Mouse (Mus musculus) gastrocnemius, postnatal 14 days (tissue): ENCODE data around the gene Cep295nl. TPM values are rescaled to one million over a fixed set of nuclear protein-coding genes. Genes with fewer than 3 reads are reported as not detected.
A peak's percentile ranks its signal among the peaks of the same experiment; 100 is the strongest.
"Not testable (repeated sequence)": the region's sequence is repeated elsewhere in the genome, so short reads cannot be mapped to it uniquely, and the experiment has no call there.

ENCODE experiments used
- DNase-seq: peaks from one replicate; pipeline ENCODE4 v3.0.0; 2021; ENCODE audit warnings: mixed read lengths
- intact Hi-C: fragments of 180-260 bp; cut with DNase I; formaldehyde crosslinking; loops from one replicate; pipeline ENCODE4 v1.15.1; 2025; ENCODE audit warnings: low total_unique reads
- total RNA-seq, 2 experiments: library from RNA; stranded (reverse); gene quantifications; 2 replicates each; pipeline ENCODE4 v1.2.3; 2021

The Cep295nl gene
- total RNA-seq, 2 experiments from 2014 or later, result 1.3 TPM

- intact Hi-C loops, result no loop called here
- no peak for DNase-seq
Observed at GRCm38 (mm10) chr11:118326491-118326890, 15.8 kb downstream of the Cep295nl start.

- intact Hi-C loops, result no loop called here
- peak; percentile 65 for DNase-seq
Observed at GRCm38 (mm10) chr11:118324541-118324940, 17.8 kb downstream of the Cep295nl start.

DNA sequence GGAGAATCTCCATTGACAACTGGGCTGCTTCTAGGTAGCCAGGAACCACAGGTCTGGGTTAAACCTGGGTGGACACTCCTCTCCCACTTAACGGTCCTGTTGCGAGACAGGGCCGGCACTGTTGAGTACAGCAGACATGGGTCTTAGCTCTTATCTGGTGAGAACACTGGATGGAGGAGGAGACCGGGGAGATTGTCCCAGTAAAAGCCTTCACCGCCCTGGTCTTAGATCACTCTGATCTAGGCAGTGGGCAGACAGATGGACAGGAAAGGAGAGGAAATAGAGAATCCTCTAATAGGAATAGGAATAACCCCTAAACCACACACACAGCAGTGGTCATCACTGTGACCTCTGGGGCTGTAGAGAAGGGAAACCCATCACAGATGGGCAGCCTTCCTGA lies 18.3 kb downstream of the Cep295nl start:
- intact Hi-C loops, result no loop called here
- no peak for DNase-seq

GRCm38 (mm10) chr11:118322647-118323046 lies 19.7 kb downstream of the Cep295nl start:
- DNase-seq, result no peak
- intact Hi-C loops, result no loop called here

GRCm38 (mm10) chr11:118321971-118322370 lies 20.3 kb downstream of the Cep295nl start:
- intact Hi-C loops, result no loop called here
- no peak for DNase-seq

- no peak for DNase-seq
- intact Hi-C loops, result no loop called here
Observed at GRCm38 (mm10) chr11:118321500-118321899, 20.8 kb downstream of the Cep295nl start.

DNA sequence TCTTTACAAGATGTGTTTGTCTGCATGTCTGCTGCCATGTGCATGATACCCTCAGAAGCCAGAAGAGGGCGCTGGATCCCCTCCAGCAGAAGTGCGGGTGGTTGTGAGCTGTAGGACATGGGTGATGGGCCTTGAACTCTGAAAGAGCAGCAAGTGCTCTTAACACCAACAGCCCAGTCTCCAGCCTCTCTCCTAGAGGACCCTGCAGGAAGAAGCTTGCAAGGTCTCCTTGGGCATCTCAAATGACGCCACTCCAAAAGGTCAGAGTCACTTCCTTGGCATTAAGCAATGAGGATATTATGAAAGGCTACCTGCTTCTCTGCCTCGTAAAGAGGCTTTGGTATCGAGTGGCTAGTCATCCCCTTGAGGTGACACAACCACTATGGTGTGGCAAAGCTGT lies 23.6 kb downstream of the Cep295nl start:
- peak; percentile 47 for DNase-seq
- intact Hi-C loops, result no loop called here

GRCm38 (mm10) chr11:118317129-118317528 lies 25.2 kb downstream of the Cep295nl start:
- intact Hi-C loops, result loop anchor here (2.0 kb wide), 1 partner anchor 62 kb away; no protein-coding TSS in a partner anchor
- DNase-seq, result no peak

DNA sequence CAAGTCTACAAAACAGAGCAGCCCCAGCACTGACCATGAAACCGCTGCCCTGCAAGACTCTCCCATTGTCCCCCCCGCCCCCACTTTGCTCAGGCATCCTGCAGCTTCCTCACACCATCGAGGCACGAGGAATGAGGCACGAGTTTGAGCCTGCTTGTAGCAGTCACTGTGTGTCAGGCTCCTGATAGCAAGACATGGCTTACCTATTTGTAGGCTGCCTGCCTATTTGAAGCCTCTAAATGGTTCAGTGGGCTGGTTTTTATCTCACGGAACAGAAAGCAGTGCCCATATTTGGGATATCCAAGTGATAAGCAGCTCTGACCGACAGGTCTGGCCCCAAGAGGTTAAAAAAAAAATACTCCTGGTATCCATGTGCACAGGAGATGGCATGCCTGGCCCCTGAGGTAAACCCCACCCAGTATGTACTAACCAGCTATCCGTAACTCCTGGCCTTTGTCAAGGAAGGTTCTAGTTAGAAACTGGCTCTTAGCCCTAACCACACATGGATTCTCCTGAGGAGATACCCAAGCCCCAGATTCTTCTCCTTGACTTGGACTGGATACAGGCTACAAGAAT lies 26.0 kb downstream of the Cep295nl start:
- intact Hi-C loops, result loop anchor here (2.0 kb wide), 1 partner anchor 62 kb away; no protein-coding TSS in a partner anchor
- no peak for DNase-seq

DNA sequence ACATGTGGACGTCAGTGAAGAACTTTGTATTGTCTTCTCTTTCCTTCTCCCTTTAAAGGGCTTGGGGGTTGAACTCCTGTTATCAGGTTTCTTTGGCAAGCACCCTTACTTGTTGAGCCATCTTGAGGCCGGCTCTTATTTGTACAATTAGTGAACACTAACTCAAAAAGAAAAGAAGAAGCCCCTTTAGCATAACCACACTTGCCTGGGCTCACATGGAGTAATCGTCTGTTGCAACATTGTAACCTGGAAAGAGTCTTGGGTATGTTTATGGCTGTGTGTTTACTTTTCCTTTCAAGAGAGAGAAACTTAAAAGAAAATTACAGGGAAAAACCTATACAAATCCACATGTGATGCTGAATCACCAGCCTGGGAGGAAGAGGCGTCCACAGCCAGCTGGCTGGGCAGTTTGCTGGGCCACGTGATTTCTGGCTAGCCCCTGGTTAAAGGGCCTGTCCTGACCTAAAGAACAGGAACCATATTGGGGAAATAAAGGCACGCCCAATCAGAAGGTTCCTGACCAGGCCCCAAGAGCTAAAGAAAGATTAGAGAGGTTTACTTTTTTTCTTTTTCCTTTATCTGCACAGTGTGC lies 30.1 kb downstream of the Cep295nl start:
- intact Hi-C loops, result no loop called here

GRCm38 (mm10) chr11:118307962-118308361 lies 34.3 kb downstream of the Cep295nl start:
- intact Hi-C loops, DNase-seq: not testable (repeated sequence)

More for the DNA sequence above, 30.1 kb downstream of the Cep295nl start:
- no peak for DNase-seq

GRCm38 (mm10) chr11:118303959-118304358 lies 38.3 kb downstream of the Cep295nl start:
- intact Hi-C loops, DNase-seq: not testable (repeated sequence)

DNA sequence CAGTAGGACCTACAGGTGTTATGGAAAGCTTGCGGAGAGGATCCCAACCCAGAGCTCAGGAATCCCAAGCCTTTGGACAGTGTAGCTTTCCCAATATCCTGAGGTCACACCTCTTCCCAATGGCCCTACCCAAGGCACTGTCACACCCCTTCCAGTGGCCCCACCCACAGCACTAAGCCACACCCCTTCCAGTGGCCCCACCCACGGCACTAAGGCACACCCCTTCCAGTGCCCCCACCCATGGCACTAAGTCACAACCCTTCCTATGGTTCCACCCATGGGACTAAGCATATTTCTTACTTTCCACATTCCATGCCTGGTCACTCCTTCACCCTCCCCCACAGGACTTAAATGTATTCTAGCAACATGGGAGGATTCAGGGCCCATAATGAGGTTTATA lies 43.5 kb downstream of the Cep295nl start:
- intact Hi-C loops, result no loop called here
- no peak for DNase-seq

GRCm38 (mm10) chr11:118297967-118298366 lies 44.3 kb downstream of the Cep295nl start:
- DNase-seq, result no peak
- intact Hi-C loops, result no loop called here

- no peak for DNase-seq
- intact Hi-C loops, result no loop called here
Observed at GRCm38 (mm10) chr11:118295026-118295425, 47.3 kb downstream of the Cep295nl start.

DNA sequence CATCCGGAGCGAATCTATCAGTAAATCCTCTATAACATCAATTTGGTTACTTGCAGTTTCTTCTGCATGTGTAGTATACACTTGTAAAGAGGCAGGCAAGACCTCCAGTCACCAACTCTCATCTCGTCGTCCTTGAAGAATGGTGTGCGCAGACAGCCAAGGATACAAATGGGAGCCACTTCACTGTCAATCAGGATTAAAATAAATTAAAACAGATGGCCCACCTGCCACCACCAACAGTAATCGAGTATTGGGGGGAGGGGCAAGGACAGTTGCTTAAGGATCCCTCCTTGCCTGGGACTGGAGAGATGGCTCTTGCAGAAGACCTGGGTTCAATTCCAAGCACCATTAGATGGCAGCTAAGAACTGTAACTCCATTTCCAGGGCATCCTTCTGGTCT lies 49.6 kb downstream of the Cep295nl start:
- DNase-seq, result no peak
- intact Hi-C loops, result no loop called here

DNA sequence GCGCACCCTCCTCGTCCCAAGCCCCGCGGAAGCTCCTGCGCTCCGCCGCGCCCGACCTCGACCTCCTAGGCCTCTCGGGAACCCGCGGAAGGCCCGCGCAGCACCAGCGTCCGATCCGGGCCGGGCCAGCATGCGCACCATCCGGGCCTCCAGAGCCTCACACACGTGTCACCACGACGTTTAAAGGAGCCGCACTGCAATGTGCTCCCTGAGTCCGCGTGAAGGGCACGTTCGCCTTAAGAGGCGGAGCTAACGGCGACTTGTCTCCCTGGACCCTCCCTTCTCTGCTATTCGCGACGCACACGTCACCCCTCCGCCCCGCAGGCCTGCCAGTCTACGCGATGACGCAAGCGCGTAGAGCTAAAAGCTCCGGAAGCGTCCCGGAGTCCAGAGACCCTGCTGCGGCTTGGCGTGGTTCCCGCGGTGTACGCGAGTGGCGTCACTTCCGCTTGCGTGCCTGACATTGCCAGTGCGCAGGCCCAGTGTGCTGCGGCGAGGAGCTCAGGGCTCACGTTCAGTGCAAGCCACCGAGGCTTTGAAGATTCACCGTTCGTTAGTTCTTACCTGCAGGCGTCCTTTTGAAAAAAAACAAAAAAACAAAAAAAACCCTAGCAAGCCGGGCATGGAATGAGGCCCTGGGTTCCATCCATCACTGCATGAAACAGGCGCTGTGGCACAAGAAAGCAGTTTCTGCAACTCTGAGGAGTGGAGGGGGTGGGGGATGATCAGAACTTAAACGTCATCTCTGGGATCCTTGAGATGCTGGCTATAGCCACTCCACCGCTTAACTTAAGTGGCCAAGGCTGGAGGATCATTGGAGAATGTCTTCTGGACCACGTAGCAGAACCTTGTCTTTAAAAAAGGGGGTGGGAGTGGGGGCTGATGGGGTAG lies 52.1 kb downstream of the Cep295nl start, which contains the start of gene Usp36:
Gene Usp36, minus strand, starts transcription at position 246 of the 891 bp plus-strand sequence.
- DNase-seq, result peak; percentile 100
- intact Hi-C loops, result no loop called here

GRCm38 (mm10) chr11:118289562-118289961 lies 52.7 kb downstream of the Cep295nl start:
- no peak for DNase-seq
- intact Hi-C loops, result no loop called here

- DNase-seq, result no peak
- intact Hi-C loops, result no loop called here
Observed at GRCm38 (mm10) chr11:118289037-118289511, 53.2 kb downstream of the Cep295nl start.

DNA sequence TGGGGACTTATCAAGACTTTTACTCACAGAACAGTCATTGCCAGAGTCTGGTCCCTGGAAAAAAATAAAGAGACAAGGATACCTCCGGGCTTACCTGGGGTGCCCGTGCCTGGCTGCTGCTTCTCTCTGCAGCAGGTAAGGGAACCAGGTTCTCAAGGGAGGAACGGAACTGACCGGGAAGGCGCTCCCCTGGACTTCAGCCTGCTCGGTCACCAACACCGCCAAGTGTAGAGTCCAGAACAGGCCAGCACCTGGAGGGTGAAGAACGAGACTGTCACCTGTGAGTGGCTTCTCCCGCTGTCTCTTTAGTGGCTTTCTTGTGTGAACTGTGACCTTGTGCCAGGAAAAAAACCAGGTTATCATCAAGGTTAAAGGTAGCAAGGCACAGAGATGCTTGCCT lies 54.7 kb downstream of the Cep295nl start:
- intact Hi-C loops, result no loop called here
- no peak for DNase-seq
